Mouse (Mus musculus): ENCODE data around the gene Fxyd3. TPM values are rescaled to one million over a fixed set of nuclear protein-coding genes. Genes with fewer than 3 reads are reported as not detected.

The Fxyd3 gene
- total and polyA plus RNA-seq, 3 experiments, result not detected

- Histone ChIP-seq H3K4me3 (ENCODE audit: control insufficient read depth in 1 of 2, insufficient read depth in 1 of 2, low read depth in 2 of 2, low read length in 2 of 2) (no peak overlapping the region), H3K27ac (ENCODE audit: control insufficient read depth, low read depth, low read length) (no peak overlapping the region), H3K9ac (ENCODE audit: control insufficient read depth, low read depth, low read length, poor library complexity, severe bottlenecking) (no peak overlapping the region), H3K27me3 (ENCODE audit: control insufficient read depth in 1 of 2, insufficient read depth in 2 of 2, low read length in 2 of 2) (no peaks in the 10 kb centered on the region), H3K4me1 (ENCODE audit: control insufficient read depth in 1 of 2, insufficient read depth in 2 of 2, low read length in 2 of 2) (peaks cover 4% of the 10 kb centered on the region in 2 experiments; a peak in 3 of 4 replicates), H3K36me3 (ENCODE audit: control insufficient read depth in 1 of 2, insufficient read depth in 2 of 2, low read length in 2 of 2) (peaks cover 0 to 2% of the 10 kb centered on the region in 2 experiments; a peak in 1 of 4 replicates), H3K9me3 (replicated peaks; ENCODE audit: insufficient read depth, low read length) (no peaks in the 10 kb centered on the region), H3K79me2 (ENCODE audit: control insufficient read depth, insufficient read depth, low read length, poor library complexity) (no peaks in the 10 kb centered on the region)
- TF ChIP-seq ELF1 (IDR thresholded peaks at IDR 0.05; ENCODE audit: low read depth, low read length), result no peak
- no peak for TF ChIP-seq CHD2 (IDR thresholded peaks at IDR 0.05; ENCODE audit: low read length)
- no peak for TF ChIP-seq CHD1 (IDR thresholded peaks at IDR 0.05; ENCODE audit: low read depth, low read length)
- no peak for TF ChIP-seq MYC (IDR thresholded peaks at IDR 0.05; ENCODE audit: low read depth, low read length)
- TF ChIP-seq POLR2AphosphoS5 (IDR thresholded peaks at IDR 0.05; ENCODE audit: borderline replicate concordance, low read depth, low read length), result no peak
- no peak for TF ChIP-seq NRF1 (IDR thresholded peaks at IDR 0.05; ENCODE audit: insufficient read depth, low read depth, low read length, poor library complexity, severe bottlenecking)
- no peak for TF ChIP-seq TBP (IDR thresholded peaks at IDR 0.05; ENCODE audit: low read depth, low read length)
- no peak for TF ChIP-seq KAT2A (conservative IDR thresholded peaks at IDR 0.05; ENCODE audit: low read depth, low read length)
- DNase-seq (ENCODE audit: low read depth, low spot score), result no peak
Observed at GRCm38 (mm10) chr7:31116721-31117145, 40.2 kb upstream of the Fxyd3 start.

- Histone ChIP-seq H3K4me1 (ENCODE audit: control insufficient read depth in 1 of 2, insufficient read depth in 2 of 2, low read length in 2 of 2) (peaks cover 4 to 14% of the 10 kb centered on the region in 2 experiments), H3K9ac (ENCODE audit: control insufficient read depth, low read depth, low read length, poor library complexity, severe bottlenecking) (no peak overlapping the region), H3K9me3 (replicated peaks; ENCODE audit: insufficient read depth, low read length) (no peaks in the 10 kb centered on the region), H3K79me2 (ENCODE audit: control insufficient read depth, insufficient read depth, low read length, poor library complexity) (no peaks in the 10 kb centered on the region), H3K27me3 (ENCODE audit: control insufficient read depth in 1 of 2, insufficient read depth in 2 of 2, low read length in 2 of 2) (no peaks in the 10 kb centered on the region), H3K36me3 (ENCODE audit: control insufficient read depth in 1 of 2, insufficient read depth in 2 of 2, low read length in 2 of 2) (peaks cover 0 to 4% of the 10 kb centered on the region in 2 experiments; a peak in 2 of 4 replicates), H3K27ac (ENCODE audit: control insufficient read depth, low read depth, low read length) (no peak overlapping the region), H3K4me3 (ENCODE audit: control insufficient read depth in 1 of 2, insufficient read depth in 1 of 2, low read depth in 2 of 2, low read length in 2 of 2) (no peak overlapping the region)
- TF ChIP-seq MYB (IDR thresholded peaks at IDR 0.05; ENCODE audit: low read depth, low read length), result no peak
- no peak for TF ChIP-seq USF1 (IDR thresholded peaks at IDR 0.05; ENCODE audit: low read depth, low read length)
- TF ChIP-seq HCFC1 (IDR thresholded peaks at IDR 0.05; ENCODE audit: low read depth, low read length), result no peak
- no peak for TF ChIP-seq GABPA (IDR thresholded peaks at IDR 0.05; ENCODE audit: low read depth, low read length)
- no peak for TF ChIP-seq MAX (IDR thresholded peaks at IDR 0.05; ENCODE audit: low read length)
- no peak for TF ChIP-seq EP300 (IDR thresholded peaks at IDR 0.05; ENCODE audit: low read depth in 1 of 2, low read length in 2 of 2)
- no peak for TF ChIP-seq BHLHE40 (IDR thresholded peaks at IDR 0.05; ENCODE audit: borderline replicate concordance, low read depth, low read length)
- TF ChIP-seq GATA1 (IDR thresholded peaks at IDR 0.05; ENCODE audit: low read depth, low read length), result no peak
- TF ChIP-seq KAT2A (conservative IDR thresholded peaks at IDR 0.05; ENCODE audit: low read depth, low read length), result no peak
- no peak for DNase-seq (ENCODE audit: low read depth, low spot score)
Observed at GRCm38 (mm10) chr7:31115587-31116043, 39.1 kb upstream of the Fxyd3 start.

All from MEL (cell line).